Mouse (Mus musculus) cerebellum, adult 2 months (tissue): ENCODE results near the gene Padi4.

ENCODE experiments used
- CTCF ChIP-seq: fragments of 200-500 bp; IDR thresholded peaks from 2 replicates; pipeline ENCODE4 v1.5.1; 2011; ENCODE audit warnings: low read depth, mild to moderate bottlenecking, control low read depth, low read length, moderate library complexity, borderline replicate concordance; ENCODE audit not compliant: insufficient read depth
- POLR2A ChIP-seq: fragments of 200-500 bp; IDR thresholded peaks from 2 replicates; pipeline ENCODE4 v1.6.1; 2011; ENCODE audit warnings: low read length, control low read depth, borderline replicate concordance; ENCODE audit not compliant: insufficient read depth

DNA sequence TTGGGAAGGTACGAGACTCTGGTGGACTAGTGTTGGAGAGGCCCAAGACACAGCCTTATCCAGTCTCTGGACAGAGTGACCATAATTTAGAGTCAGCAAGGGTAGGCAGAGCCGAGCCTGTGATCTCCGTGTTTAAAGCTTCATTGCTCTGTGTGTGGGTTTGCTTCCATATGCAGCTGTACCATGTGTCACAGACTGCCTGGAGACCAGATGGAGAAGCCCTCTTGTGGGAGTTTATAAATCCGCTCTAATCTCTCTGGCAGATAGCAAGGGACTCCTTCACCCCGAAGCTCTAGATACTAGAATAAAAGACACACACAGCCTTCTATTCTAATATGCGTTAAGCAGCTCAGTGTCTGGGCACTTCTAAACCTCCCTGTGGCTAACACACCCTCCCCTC, 49.3 kb downstream of the Padi4 start:
- no peak for TF ChIP-seq POLR2A
- no peak for TF ChIP-seq CTCF
